Mouse (Mus musculus): ENCODE results near the gene Ldha.
"Not testable (repeated sequence)": the region's sequence is repeated elsewhere in the genome, so short reads cannot be mapped to it uniquely, and the experiment has no call there.

DNA sequence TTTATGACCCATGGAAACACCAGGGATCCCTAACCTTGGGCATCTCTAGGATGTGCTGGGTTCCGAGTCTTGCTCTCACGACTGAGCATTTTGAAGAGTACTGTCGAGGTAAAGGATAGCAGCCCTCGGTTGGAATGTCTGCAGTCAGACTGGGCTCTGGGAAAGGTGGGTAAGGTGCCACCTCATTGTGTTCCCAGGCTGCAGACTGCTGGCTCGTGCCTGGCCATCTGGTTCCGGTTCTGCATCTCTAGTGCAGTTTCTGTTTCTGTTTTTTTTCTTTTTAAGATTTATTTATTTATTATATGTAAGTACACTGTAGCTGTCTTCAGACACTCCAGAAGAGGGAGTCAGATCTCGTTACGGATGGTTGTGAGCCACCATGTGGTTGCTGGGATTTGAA is 40.7 kb downstream of the Ldha start:
- TF ChIP-seq POLR2A (IDR thresholded peaks at IDR 0.05; ENCODE audit: insufficient read depth, low read depth, low read length); CTCF (IDR thresholded peaks at IDR 0.05): not testable (repeated sequence)

All from heart, adult 2 months (tissue).